Mouse (Mus musculus): Measurements from ENCODE around the gene Apom. TPM values are rescaled to one million over a fixed set of nuclear protein-coding genes. Genes with fewer than 3 reads are reported as not detected.
"Not testable (repeated sequence)": the region's sequence is repeated elsewhere in the genome, so short reads cannot be mapped to it uniquely, and the experiment has no call there.

The Apom gene
- total RNA-seq, 2 experiments from 2014 or later, result not detected

GRCm38 (mm10) chr17:35127017-35127416 lies 4.8 kb downstream of the Apom start:
- DNase-seq, result no peak

GRCm38 (mm10) chr17:35126206-35126611 lies 5.6 kb downstream of the Apom start, which contains the start of gene D17H6S53E:
TSS of gene D17H6S53E (plus strand) at chr17:35126373.
- DNase-seq, result peak; percentile 73 to 78

GRCm38 (mm10) chr17:35125578-35125977 lies 6.3 kb downstream of the Apom start:
- DNase-seq, result no peak

GRCm38 (mm10) chr17:35125081-35125480 lies 6.8 kb downstream of the Apom start:
- DNase-seq, result no peak

GRCm38 (mm10) chr17:35124261-35124896 lies 7.5 kb downstream of the Apom start:
- DNase-seq, result not testable (repeated sequence)

GRCm38 (mm10) chr17:35123287-35123686 lies 8.6 kb downstream of the Apom start:
- not testable (repeated sequence) for DNase-seq

- peak; percentile 64 to 67 for DNase-seq
Observed at GRCm38 (mm10) chr17:35121871-35122303, 10.0 kb downstream of the Apom start, which contains the start of gene Csnk2b. TSS of gene Csnk2b (minus strand) at chr17:35122053.

GRCm38 (mm10) chr17:35121143-35121799 lies 10.6 kb downstream of the Apom start, which contains the start of gene Gpank1:
TSS of gene Gpank1 (plus strand) at chr17:35121455.
- DNase-seq, result peak; percentile 98

GRCm38 (mm10) chr17:35120745-35121142 lies 11.1 kb downstream of the Apom start:
- no peak for DNase-seq

- no peak for DNase-seq
Observed at GRCm38 (mm10) chr17:35115046-35116019, 16.5 kb downstream of the Apom start, which contains the start of gene Ly6g5b. TSS of gene Ly6g5b (minus strand) at chr17:35115428.

GRCm38 (mm10) chr17:35111774-35112173 lies 20.1 kb downstream of the Apom start:
- DNase-seq, result no peak

- DNase-seq, result no peak
Observed at GRCm38 (mm10) chr17:35108097-35108496, 23.8 kb downstream of the Apom start, which contains the start of gene Ly6g5c. TSS of gene Ly6g5c (plus strand) at chr17:35108279.

GRCm38 (mm10) chr17:35106522-35106921 lies 25.3 kb downstream of the Apom start:
- DNase-seq, result no peak

- DNase-seq, result no peak
Observed at GRCm38 (mm10) chr17:35105740-35106389, 26.0 kb downstream of the Apom start.

- DNase-seq, result no peak
Observed at GRCm38 (mm10) chr17:35104754-35105153, 27.1 kb downstream of the Apom start.

- DNase-seq, result no peak
Observed at GRCm38 (mm10) chr17:35104079-35104478, 27.8 kb downstream of the Apom start.

- no peak for DNase-seq
Observed at GRCm38 (mm10) chr17:35103221-35103690, 28.6 kb downstream of the Apom start.

GRCm38 (mm10) chr17:35102299-35102698 lies 29.6 kb downstream of the Apom start:
- no peak for DNase-seq

GRCm38 (mm10) chr17:35101161-35101560 lies 30.7 kb downstream of the Apom start:
- no peak for DNase-seq

GRCm38 (mm10) chr17:35100196-35100765 lies 31.6 kb downstream of the Apom start:
- DNase-seq, result no peak

- DNase-seq, result no peak
Observed at GRCm38 (mm10) chr17:35097164-35097655, 34.6 kb downstream of the Apom start.
